Mouse (Mus musculus) gastrocnemius, postnatal 25 days (tissue): ENCODE data around the gene Cald1. TPM values are rescaled to one million over a fixed set of nuclear protein-coding genes. Genes with fewer than 3 reads are reported as not detected.

ENCODE experiments used
- DNase-seq: peaks from one replicate; pipeline ENCODE4 v3.0.0; 2022
- total RNA-seq, 2 experiments: library from RNA; stranded (reverse); gene quantifications; 1 replicate in 1 of 2; 2 replicates in 1 of 2; pipeline ENCODE4 v1.2.3; 2021

The Cald1 gene
- total RNA-seq, 2 experiments from 2014 or later: 33.2 to 40.8 TPM

DNA sequence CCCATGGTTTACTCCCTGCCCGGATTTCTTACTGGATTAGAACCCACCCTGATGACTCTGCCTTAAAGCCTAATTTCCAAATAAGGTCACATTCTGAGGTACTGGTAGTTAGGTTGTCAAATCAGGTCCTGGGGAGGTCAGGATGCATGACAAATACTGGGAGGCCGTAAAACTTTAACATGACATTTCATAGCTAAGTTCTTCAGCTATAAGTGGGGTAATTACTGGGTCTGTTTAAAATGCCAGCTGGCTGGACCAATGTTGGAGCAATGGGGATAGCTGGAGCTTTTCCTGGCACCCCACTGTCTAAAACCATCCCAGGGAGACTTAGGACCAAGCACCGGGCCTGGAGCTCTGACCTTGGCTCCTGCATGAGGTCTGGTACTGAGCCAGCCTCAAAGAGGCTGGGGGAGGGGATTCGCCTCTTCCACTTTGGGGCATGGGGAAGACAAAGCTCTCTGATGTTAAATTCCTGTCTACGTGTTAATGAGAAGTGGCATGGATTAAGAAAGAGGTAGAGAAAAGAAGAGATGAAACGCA is 120.9 kb downstream of the Cald1 start:
- DNase-seq: no peak

GRCm38 (mm10) chr6:34720447-34720846 is 122.1 kb downstream of the Cald1 start:
- DNase-seq: no peak

- no peak for DNase-seq
These were observed 123.4 kb downstream of the Cald1 start for GRCm38 (mm10) chr6:34721740-34722139.

DNA sequence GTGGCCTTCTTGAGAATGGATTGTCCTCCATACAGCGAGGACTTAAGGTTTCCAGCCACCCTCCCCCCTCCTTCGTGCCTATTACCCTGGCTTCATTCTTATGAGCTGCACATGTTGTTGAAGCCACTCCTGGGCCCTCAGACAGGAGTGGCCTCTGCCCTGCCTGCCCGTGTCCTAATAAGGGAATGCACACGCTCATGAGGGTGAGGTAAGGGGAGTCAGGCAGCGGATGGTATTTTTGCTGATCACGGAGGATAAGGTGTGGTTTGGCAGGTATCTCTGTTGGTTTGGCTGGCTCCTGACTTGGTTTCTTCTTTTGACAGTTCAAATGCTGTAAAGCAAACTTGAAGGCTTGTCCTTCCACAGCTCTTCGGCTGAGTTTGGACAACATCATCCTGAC is 124.4 kb downstream of the Cald1 start:
- no peak for DNase-seq

DNA sequence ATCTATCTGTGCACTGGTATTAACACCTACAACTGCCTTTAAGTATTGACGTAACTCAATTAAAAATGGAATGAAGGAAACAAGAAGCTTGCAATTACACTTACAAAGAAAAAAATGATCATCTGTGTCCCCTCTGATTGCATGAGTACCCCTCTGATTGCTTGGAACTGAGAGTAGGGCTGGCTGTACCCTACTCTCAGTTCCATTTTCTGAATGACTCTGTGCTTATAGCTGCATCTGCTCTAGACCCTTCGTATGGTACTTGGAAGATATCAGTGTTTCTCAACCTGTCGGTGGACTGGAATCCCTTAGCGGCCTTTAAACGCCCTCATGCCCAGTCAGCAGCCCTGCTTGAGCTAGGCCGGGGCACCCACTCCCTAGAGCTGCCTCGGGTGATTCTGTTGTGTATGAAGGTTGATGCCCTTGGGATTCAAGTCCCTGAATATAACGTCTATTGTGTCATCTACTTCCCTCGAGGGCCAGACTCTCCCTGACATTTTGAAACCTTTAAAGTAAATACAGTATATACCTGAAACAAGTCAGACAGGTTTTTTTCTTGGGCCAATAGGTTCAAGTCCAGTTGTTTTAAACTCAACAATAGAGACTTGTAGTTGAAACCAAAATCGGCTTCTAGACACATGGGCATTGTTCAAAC is 125.1 kb downstream of the Cald1 start:
- DNase-seq: no peak

GRCm38 (mm10) chr6:34725660-34726059 is 127.4 kb downstream of the Cald1 start:
- no peak for DNase-seq

DNA sequence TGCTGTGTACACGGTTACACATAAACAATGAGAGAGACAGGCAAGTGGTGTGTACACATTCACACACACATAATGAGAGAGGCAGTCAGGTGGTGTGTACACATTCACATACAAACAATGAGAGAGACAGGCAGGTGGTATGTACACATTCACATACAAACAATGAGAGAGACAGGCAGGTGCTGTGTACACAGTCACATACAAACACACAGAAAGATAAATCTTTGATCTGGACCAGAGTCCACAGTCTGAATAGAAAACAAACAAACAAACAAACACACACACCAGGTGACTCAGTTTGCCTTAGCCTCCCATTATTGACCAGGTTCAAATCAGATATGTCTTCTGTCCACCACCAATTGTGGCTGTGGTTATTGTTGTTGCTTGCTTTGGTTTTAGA is 127.8 kb downstream of the Cald1 start:
- DNase-seq: no peak

DNA sequence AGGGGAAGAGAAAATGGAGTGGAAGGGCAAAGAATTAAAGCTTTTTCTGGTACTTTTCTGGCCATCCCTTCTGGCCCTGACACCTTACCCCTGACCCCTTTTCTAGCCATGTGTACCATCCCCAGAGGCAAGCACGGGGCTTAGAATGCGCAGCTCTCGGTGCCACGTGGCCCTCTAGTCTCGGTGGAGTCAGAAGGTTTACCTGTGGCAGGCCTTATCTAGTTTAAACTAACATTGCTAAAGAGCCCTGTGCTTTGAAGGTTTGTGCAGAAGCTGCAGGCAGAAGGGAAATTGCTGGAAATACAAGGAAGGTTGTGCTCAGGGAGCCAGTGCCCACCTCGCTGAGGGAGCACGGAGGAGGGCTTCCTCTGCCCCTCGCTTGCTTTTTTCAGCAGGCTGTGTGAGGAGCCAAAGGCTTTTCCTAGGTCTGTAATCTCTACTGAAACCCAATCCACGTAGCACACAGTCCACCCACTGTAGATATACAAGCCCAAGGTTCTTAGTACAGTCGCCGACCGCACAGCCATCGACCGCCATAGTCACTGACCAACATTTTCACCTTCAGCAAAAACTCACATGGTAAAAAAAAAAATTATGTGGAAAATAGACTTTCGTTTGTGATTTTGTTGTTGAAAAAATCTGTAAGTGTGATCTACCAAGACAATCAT is 129.2 kb downstream of the Cald1 start:
- no peak for DNase-seq

DNA sequence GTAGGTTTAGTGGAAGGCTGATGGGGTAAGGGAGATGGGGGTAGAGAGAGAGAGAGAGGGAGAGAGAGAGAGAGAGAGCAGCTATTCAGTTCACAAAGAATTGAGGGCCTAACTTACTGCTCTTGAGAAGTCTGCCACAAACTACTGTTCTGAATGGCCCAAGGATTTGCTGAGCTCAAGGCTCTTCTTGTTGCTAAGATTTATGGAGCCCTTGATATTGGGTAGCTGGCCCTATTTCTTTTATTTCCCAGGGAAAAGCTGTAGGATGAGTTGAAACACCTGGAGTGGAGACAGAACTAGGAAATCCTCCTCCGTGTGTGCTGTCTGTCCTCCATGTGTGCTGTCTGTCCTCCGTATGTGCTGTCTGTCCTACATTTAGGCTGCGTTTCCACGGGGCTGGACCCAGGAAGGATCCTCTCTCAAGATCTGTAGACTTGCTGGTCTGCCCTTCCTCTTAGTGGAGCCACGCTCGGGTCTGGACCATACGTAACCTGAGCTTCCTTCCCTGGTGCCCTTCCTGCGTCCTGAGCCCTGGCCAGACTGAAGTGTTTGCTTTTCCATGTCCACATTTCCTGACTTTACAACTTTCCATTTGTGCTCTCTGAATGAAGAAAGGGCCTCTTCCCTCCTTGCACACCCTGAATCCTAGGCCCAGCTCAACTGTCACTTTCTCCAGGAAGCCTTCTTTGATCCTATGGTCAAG is 131.3 kb downstream of the Cald1 start:
- no peak for DNase-seq

- no peak for DNase-seq
These were observed 132.7 kb downstream of the Cald1 start for GRCm38 (mm10) chr6:34731007-34731406.

DNA sequence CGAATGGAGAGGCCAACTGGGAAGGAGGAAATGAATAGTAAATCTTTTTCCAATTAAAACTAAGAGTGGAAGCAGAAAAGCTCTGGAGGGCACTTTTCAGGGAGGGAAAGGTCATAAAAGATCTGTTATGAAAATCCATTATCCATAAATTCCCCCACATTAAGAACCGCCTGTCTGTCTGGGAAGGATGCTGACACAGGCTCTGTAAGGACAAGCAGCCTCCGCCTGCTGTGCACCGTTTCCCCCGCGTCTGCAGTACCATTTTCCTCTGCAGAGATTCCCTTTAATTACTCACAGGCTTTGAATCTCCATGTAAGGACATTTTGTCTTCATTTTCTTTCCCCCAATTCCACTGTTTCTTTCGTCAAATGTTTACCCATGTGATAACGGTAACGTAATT is 133.2 kb downstream of the Cald1 start:
- DNase-seq: no peak

- DNase-seq: no peak
These were observed 136.8 kb downstream of the Cald1 start for GRCm38 (mm10) chr6:34734940-34735695.

GRCm38 (mm10) chr6:34736934-34737333 is 138.6 kb downstream of the Cald1 start:
- DNase-seq: no peak

DNA sequence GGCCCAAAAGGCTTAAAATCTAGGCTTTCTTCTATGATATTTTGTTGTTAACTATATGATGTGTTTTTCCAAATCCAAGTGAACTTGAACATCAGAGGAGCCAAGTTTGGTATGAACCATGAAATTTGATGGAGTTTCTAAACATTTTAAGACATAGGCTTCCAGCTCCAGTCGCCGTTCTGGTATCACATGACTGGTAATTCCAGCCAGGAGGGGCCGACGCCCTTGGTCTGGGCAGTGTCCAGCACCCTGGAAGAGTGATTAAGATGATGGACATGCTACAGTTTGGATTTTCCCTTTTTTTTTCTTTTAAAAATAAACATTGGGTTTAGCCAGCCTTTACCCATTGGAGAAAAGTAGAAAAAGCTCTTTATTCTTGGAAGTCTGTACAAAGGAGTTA is 145.6 kb downstream of the Cald1 start:
- no peak for DNase-seq

GRCm38 (mm10) chr6:34747846-34748245 is 149.5 kb downstream of the Cald1 start:
- no peak for DNase-seq

DNA sequence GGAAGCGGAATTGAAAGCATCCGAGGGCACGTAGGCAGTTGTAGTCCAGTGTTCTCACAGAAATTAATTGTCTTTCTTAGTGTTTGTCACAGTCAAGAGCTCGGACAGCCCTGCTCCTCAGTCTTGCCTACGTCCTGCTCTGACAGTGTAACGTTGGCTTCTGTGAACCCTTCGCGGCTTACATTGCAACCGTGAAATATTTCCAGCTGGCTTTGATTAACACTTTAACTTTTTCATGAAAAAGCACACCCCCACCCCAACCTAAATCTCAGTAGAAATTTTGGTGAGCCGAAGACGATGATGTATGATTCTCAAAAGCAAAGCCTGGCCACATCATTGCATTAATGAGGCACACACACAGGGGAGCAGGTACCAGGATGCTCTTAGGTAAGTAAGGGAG is 150.3 kb downstream of the Cald1 start:
- no peak for DNase-seq

GRCm38 (mm10) chr6:34749526-34749925 is 151.2 kb downstream of the Cald1 start:
- DNase-seq: no peak

GRCm38 (mm10) chr6:34750487-34751120 is 152.3 kb downstream of the Cald1 start:
- peak; percentile 50 for DNase-seq

DNA sequence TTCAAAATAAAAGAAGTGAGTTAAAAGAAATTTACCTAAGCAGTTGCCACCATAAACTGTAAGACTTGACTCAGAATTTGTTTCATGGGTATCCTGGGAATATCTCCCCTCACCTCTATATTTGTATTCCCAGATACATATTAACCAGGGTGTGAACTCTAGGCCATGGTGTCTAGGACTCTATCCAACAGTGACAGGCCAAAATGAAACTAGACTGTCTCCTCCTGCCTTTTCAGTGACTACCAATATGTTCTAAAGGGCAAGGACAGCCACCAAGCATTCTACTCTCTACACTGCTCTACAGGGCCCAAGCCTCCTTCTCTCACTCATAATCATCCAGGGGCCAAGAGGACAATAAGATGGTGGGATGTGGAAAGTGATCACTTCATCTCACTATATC is 153.3 kb downstream of the Cald1 start:
- no peak for DNase-seq

DNA sequence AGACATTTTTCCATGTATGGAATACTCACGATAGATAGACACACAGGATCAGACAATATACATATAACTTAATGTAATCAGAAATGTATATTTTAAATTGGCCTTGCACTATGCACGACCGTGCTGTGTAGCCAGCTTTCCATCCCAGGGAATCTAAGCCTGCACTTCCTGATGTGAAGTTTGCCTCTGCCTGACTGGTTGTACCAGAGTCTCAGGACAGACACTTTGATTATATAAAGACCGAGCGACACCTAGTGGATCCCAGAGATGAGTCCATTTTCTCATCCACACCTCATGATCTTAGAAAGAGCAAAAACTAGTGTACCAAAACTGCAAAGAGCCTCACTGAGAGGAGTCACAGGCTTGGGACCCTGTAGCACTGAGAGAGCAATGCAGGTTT is 156.1 kb downstream of the Cald1 start:
- peak; percentile 20 for DNase-seq

DNA sequence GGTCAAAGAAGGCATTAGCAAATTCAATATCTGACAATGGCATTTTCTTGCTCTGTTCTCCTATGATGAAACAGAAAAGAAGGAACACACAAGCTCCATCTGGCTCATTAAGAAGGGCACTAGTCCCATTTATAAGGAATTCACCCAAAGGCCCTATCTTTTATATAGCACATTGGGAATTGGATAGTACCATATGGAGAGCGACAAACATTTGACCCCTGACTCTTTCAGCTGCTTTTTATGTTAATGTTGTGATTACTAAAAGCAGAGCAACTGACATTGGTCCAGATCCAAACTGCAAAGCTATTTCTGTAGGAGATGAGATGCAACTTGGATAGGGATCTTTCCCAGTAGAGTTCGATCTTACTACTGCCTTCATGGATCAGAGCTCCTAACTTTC is 160.0 kb downstream of the Cald1 start:
- no peak for DNase-seq

- no peak for DNase-seq
These were observed 161.7 kb downstream of the Cald1 start for GRCm38 (mm10) chr6:34760023-34760422.
